In genomic region chr1:135283826-135284291, GRCm38 (mm10) we compare ENCODE assay signal across 8 mouse cellular contexts. TPM values are rescaled to one million over a fixed set of nuclear protein-coding genes. Genes with fewer than 3 reads are reported as not detected.
DNase-seq lines count a peak whose midpoint lies in the region; ATAC-seq and TF ChIP-seq lines count a peak whose summit lies in the region.

Rnpep (minus strand) TSS chr1:135284084.

- TF ChIP-seq EP300 in MEL (IDR thresholded peaks at IDR 0.05; ENCODE audit: low read depth in 1 of 2, low read length in 2 of 2) = no peak

- intact Hi-C loops in heart, postnatal 25 days (cut with DNase I) = loop anchor here (2.0 kb wide), 1 partner anchor 29 kb away; the partner anchor contains the start of gene Timm17a

- no peaks in the 10 kb centered on the region; the same call in 1 of the 2 replicates for H3K79me2 ChIP-seq in MEL (ENCODE audit: control insufficient read depth, insufficient read depth, low read length, poor library complexity)

- ATAC-seq in forebrain, embryonic 16.5 days = peak; percentile 90
- peak; percentile 89 for ATAC-seq in neural tube, embryonic 15.5 days (ENCODE audit: low FRiP score)

- H3K27me3 ChIP-seq in MEL (ENCODE audit: control insufficient read depth in 1 of 2, insufficient read depth in 2 of 2, low read length in 2 of 2) = no peaks in the 10 kb centered on the region
- H3K27me3 ChIP-seq in forebrain, embryonic 16.5 days (replicated peaks; ENCODE audit: control insufficient read depth, insufficient read depth, low read length) = no peaks in the 10 kb centered on the region
- no peaks in the 10 kb centered on the region for H3K27me3 ChIP-seq in neural tube, embryonic 15.5 days (replicated peaks)

- peak; percentile 65 to 73; a peak in 3 of 4 replicates for TF ChIP-seq POLR2A in MEL (IDR thresholded peaks at IDR 0.05; ENCODE audit: control insufficient read depth in 1 of 2, insufficient read depth in 1 of 2, low read depth in 1 of 2, low read length in 2 of 2, poor library complexity in 1 of 2)

- no peak for TF ChIP-seq RAD21 in MEL (IDR thresholded peaks at IDR 0.05; ENCODE audit: low read depth, low read length)

- no peaks in the 10 kb centered on the region for H3K36me3 ChIP-seq in MEL (ENCODE audit: control insufficient read depth in 1 of 2, insufficient read depth in 2 of 2, low read length in 2 of 2)
- no peaks in the 10 kb centered on the region for H3K36me3 ChIP-seq in forebrain, embryonic 16.5 days (ENCODE audit: control insufficient read depth, insufficient read depth)
- peaks cover 3% of the 10 kb centered on the region; the same call in 1 of the 2 replicates for H3K36me3 ChIP-seq in neural tube, embryonic 15.5 days

- TF ChIP-seq CTCF in MEL (IDR thresholded peaks at IDR 0.05 in 2 of 3, conservative IDR thresholded peaks at IDR 0.05 in 1 of 3; ENCODE audit: control insufficient read depth in 1 of 3, insufficient read depth in 1 of 3, low read depth in 2 of 3, low read length in 3 of 3, poor library complexity in 1 of 3, severe bottlenecking in 1 of 3) = no peak

- 0% methylated on average over 38 of the region's 39 CpGs for whole genome bisulfite sequencing in forebrain, embryonic 16.5 days
- WGBS in neural tube, embryonic 15.5 days = under 1% methylated on average over 39 of the region's 39 CpGs

- no peaks in the 10 kb centered on the region for H3K9me3 ChIP-seq in MEL (replicated peaks; ENCODE audit: insufficient read depth, low read length)
- no peaks in the 10 kb centered on the region for H3K9me3 ChIP-seq in forebrain, embryonic 16.5 days (ENCODE audit: control insufficient read depth, low read length)
- no peaks in the 10 kb centered on the region for H3K9me3 ChIP-seq in neural tube, embryonic 15.5 days (replicated peaks)

- no peak within 1 kb of the TSS for H3K27ac ChIP-seq in MEL (ENCODE audit: control insufficient read depth, low read depth, low read length)
- peak within 1 kb of the TSS; percentile 90 for H3K27ac ChIP-seq in forebrain, embryonic 16.5 days (ENCODE audit: low read length)
- H3K27ac ChIP-seq in neural tube, embryonic 15.5 days (replicated peaks) = peak within 1 kb of the TSS; percentile 87

- peak; percentile 72 for DNase-seq in MEL (ENCODE audit: low read depth, low spot score)
- DNase-seq in cerebellum, adult 18-20 months = peak; percentile 74 to 85
- DNase-seq in heart, postnatal 25 days (ENCODE audit: low spot score) = peak; percentile 67
- DNase-seq in layer of hippocampus, adult 18-20 months (ENCODE audit: low spot score in 2 of 2) = peak; percentile 53 to 74
- DNase-seq in lung, adult 18-20 months = peak; percentile 74 to 81
- DNase-seq in testis, postnatal 14 days (ENCODE audit: low spot score) = peak; percentile 40

- peak within 1 kb of the TSS; percentile 87 for H3K9ac ChIP-seq in MEL (ENCODE audit: control insufficient read depth, low read depth, low read length, poor library complexity, severe bottlenecking)
- H3K9ac ChIP-seq in forebrain, embryonic 16.5 days (replicated peaks; ENCODE audit: low read depth, low read length) = peak within 1 kb of the TSS; percentile 98
- peak within 1 kb of the TSS; percentile 79 for H3K9ac ChIP-seq in neural tube, embryonic 15.5 days (replicated peaks)

- peak within 1 kb of the TSS; percentile 83 to 100 for H3K4me3 ChIP-seq in MEL (ENCODE audit: control insufficient read depth in 1 of 2, insufficient read depth in 1 of 2, low read depth in 2 of 2, low read length in 2 of 2)
- peak within 1 kb of the TSS; percentile 77 for H3K4me3 ChIP-seq in forebrain, embryonic 16.5 days (replicated peaks; ENCODE audit: low read length)
- peak within 1 kb of the TSS; percentile 59 for H3K4me3 ChIP-seq in neural tube, embryonic 15.5 days (replicated peaks)

- peaks cover 0 to 4% of the 10 kb centered on the region in 2 experiments; a peak in 2 of 4 replicates for H3K4me1 ChIP-seq in MEL (ENCODE audit: control insufficient read depth in 1 of 2, insufficient read depth in 2 of 2, low read length in 2 of 2)
- H3K4me1 ChIP-seq in forebrain, embryonic 16.5 days (replicated peaks; ENCODE audit: control insufficient read depth, insufficient read depth, low read length) = peaks cover 17% of the 10 kb centered on the region
- peaks cover 36% of the 10 kb centered on the region for H3K4me1 ChIP-seq in neural tube, embryonic 15.5 days

- peak within 1 kb of the TSS; percentile 61 for H3K4me2 ChIP-seq in forebrain, embryonic 16.5 days (ENCODE audit: low read length)
- H3K4me2 ChIP-seq in neural tube, embryonic 15.5 days = peak within 1 kb of the TSS; percentile 80

TF ChIP-seq in MEL, 35 proteins besides CTCF, POLR2A, EP300 and RAD21:
- no peak for TF ChIP-seq USF2 (IDR thresholded peaks at IDR 0.05; ENCODE audit: borderline replicate concordance in 1 of 2, insufficient read depth in 1 of 2, low read depth in 1 of 2, low read length in 2 of 2)
- 0 out of 2 replicates have a peak, but pooled peaks have one; percentile 77 for TF ChIP-seq UBTF (IDR thresholded peaks at IDR 0.05; ENCODE audit: borderline replicate concordance, insufficient read depth, low read depth, low read length)
TF ChIP-seq in MEL: peak in this region for 1.

RNA-seq across cellular contexts. Expression of gene Rnpep, which starts in this region (rescaled TPM):
- 6.5 and 8.1 TPM in 2 replicates for total RNA-seq in MEL (2012; rRNA removed)
- polyA plus RNA-seq in MEL (2012; ENCODE audit: insufficient read depth in 1 of 2, insufficient read length in 2 of 2, low read depth in 1 of 2, low replicate concordance in 2 of 2, missing spikeins in 1 of 2) = 10 to 100 TPM in 1 of 2 experiments, not detected in 1; 17.4 TPM
- 93.3 and 100 TPM in 2 replicates for polyA plus RNA-seq in forebrain, embryonic 16.5 days (2015; fragmentation: Nextera tagmentation; extraction: Ambion mirVana)
- 10 to 100 TPM; 22.1 TPM for total RNA-seq in heart, postnatal 25 days (2021)
- total RNA-seq in layer of hippocampus, adult 18-20 months (2021) = 10 to 100 TPM; 45.3 to 55.3 TPM
- polyA plus RNA-seq in neural tube, embryonic 15.5 days (2015; fragmentation: Nextera tagmentation; extraction: Ambion mirVana) = 99.5 and 107 TPM in 2 replicates
